In the genomic region with DNA sequence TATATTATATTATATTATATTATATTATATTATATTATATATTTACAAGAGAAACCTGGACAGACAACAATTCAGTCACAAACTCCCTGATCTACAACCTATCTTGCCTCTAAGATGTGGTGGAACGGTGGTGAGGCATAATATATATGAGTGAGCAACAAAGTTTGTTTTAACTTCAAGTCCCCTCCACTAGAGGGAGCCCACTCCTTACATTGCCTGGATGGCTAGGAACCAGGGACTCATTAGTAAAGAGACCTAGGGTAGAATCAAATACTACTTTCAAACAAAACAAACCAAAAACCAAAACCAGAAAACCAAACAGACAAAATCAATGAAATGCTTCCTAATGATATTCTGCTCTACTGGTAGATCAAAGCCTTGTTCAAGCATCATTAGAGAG, we compare ENCODE assay signal across 8 mouse cellular contexts.
DNase-seq lines count a peak whose midpoint lies in the region; ATAC-seq and TF ChIP-seq lines count a peak whose summit lies in the region.

No protein-coding gene starts in this region.

- no peak for TF ChIP-seq CTCF in liver, adult 2 months (IDR thresholded peaks at IDR 0.05; ENCODE audit: low read depth, low read length)
- peak; percentile 46 to 73 (median 57) for TF ChIP-seq CTCF in MEL (IDR thresholded peaks at IDR 0.05 in 2 of 3, conservative IDR thresholded peaks at IDR 0.05 in 1 of 3; ENCODE audit: control insufficient read depth in 1 of 3, insufficient read depth in 1 of 3, low read depth in 2 of 3, low read length in 3 of 3, poor library complexity in 1 of 3, severe bottlenecking in 1 of 3)

- no peaks in the 10 kb centered on the region for H3K9me3 ChIP-seq in forebrain, embryonic 12.5 days
- no peaks in the 10 kb centered on the region for H3K9me3 ChIP-seq in forebrain, embryonic 11.5 days (ENCODE audit: control insufficient read depth, low read length)
- H3K9me3 ChIP-seq in liver, embryonic 11.5 days (ENCODE audit: control insufficient read depth, low read length), result no peaks in the 10 kb centered on the region
- no peaks in the 10 kb centered on the region for H3K9me3 ChIP-seq in MEL (replicated peaks; ENCODE audit: insufficient read depth, low read length)

- TF ChIP-seq EP300 in MEL (IDR thresholded peaks at IDR 0.05; ENCODE audit: low read depth in 1 of 2, low read length in 2 of 2), result no peak

- H3K36me3 ChIP-seq in forebrain, embryonic 12.5 days (replicated peaks), result no peaks in the 10 kb centered on the region
- H3K36me3 ChIP-seq in forebrain, embryonic 11.5 days (ENCODE audit: control insufficient read depth, insufficient read depth, low read length), result no peaks in the 10 kb centered on the region
- H3K36me3 ChIP-seq in liver, adult 2 months (ENCODE audit: control insufficient read depth, insufficient read depth, low read length), result no peaks in the 10 kb centered on the region
- H3K36me3 ChIP-seq in liver, embryonic 11.5 days (ENCODE audit: control insufficient read depth, insufficient read depth, low read length), result no peaks in the 10 kb centered on the region
- H3K36me3 ChIP-seq in MEL (ENCODE audit: control insufficient read depth in 1 of 2, insufficient read depth in 2 of 2, low read length in 2 of 2), result no peaks in the 10 kb centered on the region

- ATAC-seq in forebrain, embryonic 12.5 days (ENCODE audit: low FRiP score), result 0 out of 2 replicates have a peak, but pooled peaks have one; percentile 41
- ATAC-seq in forebrain, embryonic 11.5 days (replicated peaks; ENCODE audit: low FRiP score), result no peak
- no peak for ATAC-seq in liver, embryonic 11.5 days (replicated peaks; ENCODE audit: low FRiP score)

- no peak for DNase-seq in forebrain, embryonic 11.5 days (ENCODE audit: low spot score)
- DNase-seq in liver, adult 2 months (ENCODE audit: extremely low read depth, low read depth, low spot score), result peak; percentile 21
- no peak for DNase-seq in liver, embryonic 11.5 days (ENCODE audit: low spot score)
- DNase-seq in MEL (ENCODE audit: low read depth, low spot score), result peak; percentile 58
- peak; percentile 5 for DNase-seq in kidney, postnatal 14 days
- no peak for DNase-seq in thymus, postnatal 0 days (ENCODE audit: low spot score)
- no peak for DNase-seq in urinary bladder, postnatal 14 days (ENCODE audit: low spot score)

- peak; percentile 78 for TF ChIP-seq RAD21 in MEL (IDR thresholded peaks at IDR 0.05; ENCODE audit: low read depth, low read length)

- H3K79me2 ChIP-seq in liver, adult 2 months (ENCODE audit: control insufficient read depth, insufficient read depth, low read length), result no peaks in the 10 kb centered on the region
- H3K79me2 ChIP-seq in MEL (ENCODE audit: control insufficient read depth, insufficient read depth, low read length, poor library complexity), result no peaks in the 10 kb centered on the region

- H3K9ac ChIP-seq in forebrain, embryonic 12.5 days, result no peak overlapping the region
- no peak overlapping the region for H3K9ac ChIP-seq in forebrain, embryonic 11.5 days (ENCODE audit: low read length)
- no peak overlapping the region for H3K9ac ChIP-seq in liver, adult 2 months (ENCODE audit: low read depth, low read length)
- H3K9ac ChIP-seq in liver, embryonic 11.5 days (ENCODE audit: low read depth, low read length), result no peak overlapping the region
- H3K9ac ChIP-seq in MEL (ENCODE audit: control insufficient read depth, low read depth, low read length, poor library complexity, severe bottlenecking), result no peak overlapping the region

- no peaks in the 10 kb centered on the region for H3K27me3 ChIP-seq in forebrain, embryonic 12.5 days
- H3K27me3 ChIP-seq in forebrain, embryonic 11.5 days (ENCODE audit: control insufficient read depth, insufficient read depth, low read length), result no peaks in the 10 kb centered on the region
- no peaks in the 10 kb centered on the region; the same call in 1 of the 2 replicates for H3K27me3 ChIP-seq in liver, adult 2 months (ENCODE audit: control insufficient read depth, insufficient read depth, low read length)
- H3K27me3 ChIP-seq in liver, embryonic 11.5 days (replicated peaks; ENCODE audit: control insufficient read depth, insufficient read depth, low read length), result no peaks in the 10 kb centered on the region
- no peaks in the 10 kb centered on the region for H3K27me3 ChIP-seq in MEL (ENCODE audit: control insufficient read depth in 1 of 2, insufficient read depth in 2 of 2, low read length in 2 of 2)

- 58% methylated on average over 1 of the region's 1 CpGs for WGBS in forebrain, embryonic 12.5 days
- WGBS in forebrain, embryonic 11.5 days, result 50% methylated on average over 1 of the region's 1 CpGs
- 32% methylated on average over 1 of the region's 1 CpGs for WGBS in liver, adult 2 months
- WGBS in liver, embryonic 11.5 days, result 26% methylated on average over 1 of the region's 1 CpGs

- no peak overlapping the region for H3K27ac ChIP-seq in forebrain, embryonic 12.5 days
- no peak overlapping the region for H3K27ac ChIP-seq in forebrain, embryonic 11.5 days (ENCODE audit: low read depth, low read length)
- no peak overlapping the region for H3K27ac ChIP-seq in liver, adult 2 months (replicated peaks; ENCODE audit: insufficient read depth, low read depth, low read length)
- no peak overlapping the region for H3K27ac ChIP-seq in liver, embryonic 11.5 days (ENCODE audit: low read depth, low read length)
- H3K27ac ChIP-seq in MEL (ENCODE audit: control insufficient read depth, low read depth, low read length), result no peak overlapping the region

- H3K4me3 ChIP-seq in forebrain, embryonic 12.5 days (replicated peaks), result no peak overlapping the region
- no peak overlapping the region for H3K4me3 ChIP-seq in forebrain, embryonic 11.5 days (ENCODE audit: low read depth, low read length)
- no peak overlapping the region for H3K4me3 ChIP-seq in liver, adult 2 months (ENCODE audit: insufficient read depth, low read depth, low read length)
- no peak overlapping the region for H3K4me3 ChIP-seq in liver, embryonic 11.5 days (ENCODE audit: low read depth, low read length)
- H3K4me3 ChIP-seq in MEL (ENCODE audit: control insufficient read depth in 1 of 2, insufficient read depth in 1 of 2, low read depth in 2 of 2, low read length in 2 of 2), result no peak overlapping the region

- no peak for TF ChIP-seq POLR2A in liver, adult 2 months (IDR thresholded peaks at IDR 0.05; ENCODE audit: extremely low read depth, insufficient read depth, low read length)
- TF ChIP-seq POLR2A in MEL (IDR thresholded peaks at IDR 0.05; ENCODE audit: control insufficient read depth in 1 of 2, insufficient read depth in 1 of 2, low read depth in 1 of 2, low read length in 2 of 2, poor library complexity in 1 of 2), result no peak

- no peak overlapping the region for H3K4me2 ChIP-seq in forebrain, embryonic 12.5 days
- H3K4me2 ChIP-seq in forebrain, embryonic 11.5 days (ENCODE audit: low read depth, low read length, severe bottlenecking), result no peak overlapping the region
- no peak overlapping the region for H3K4me2 ChIP-seq in liver, embryonic 11.5 days

- no peaks in the 10 kb centered on the region for H3K4me1 ChIP-seq in forebrain, embryonic 12.5 days
- no peaks in the 10 kb centered on the region for H3K4me1 ChIP-seq in forebrain, embryonic 11.5 days (replicated peaks; ENCODE audit: control insufficient read depth, insufficient read depth, low read length)
- H3K4me1 ChIP-seq in liver, adult 2 months (ENCODE audit: control insufficient read depth, insufficient read depth, low read length), result no peaks in the 10 kb centered on the region
- H3K4me1 ChIP-seq in liver, embryonic 11.5 days (replicated peaks; ENCODE audit: control insufficient read depth, insufficient read depth, low read length), result no peaks in the 10 kb centered on the region
- no peaks in the 10 kb centered on the region for H3K4me1 ChIP-seq in MEL (ENCODE audit: control insufficient read depth in 1 of 2, insufficient read depth in 2 of 2, low read length in 2 of 2)

TF ChIP-seq in MEL, 35 proteins besides CTCF, POLR2A, EP300 and RAD21:
- TF ChIP-seq MYB (IDR thresholded peaks at IDR 0.05; ENCODE audit: low read depth, low read length) (no peak), POLR2AphosphoS5 (IDR thresholded peaks at IDR 0.05; ENCODE audit: borderline replicate concordance, low read depth, low read length) (no peak), BHLHE40 (IDR thresholded peaks at IDR 0.05; ENCODE audit: borderline replicate concordance, low read depth, low read length) (no peak), UBTF (IDR thresholded peaks at IDR 0.05; ENCODE audit: borderline replicate concordance, insufficient read depth, low read depth, low read length) (no peak), GATA1 (IDR thresholded peaks at IDR 0.05; ENCODE audit: low read depth, low read length) (no peak), ELF1 (IDR thresholded peaks at IDR 0.05; ENCODE audit: low read depth, low read length) (no peak), ZC3H11A (IDR thresholded peaks at IDR 0.05; ENCODE audit: low read depth, low read length) (peak; percentile 84), JUND (IDR thresholded peaks at IDR 0.05; ENCODE audit: low read depth, low read length) (no peak), MAZ (IDR thresholded peaks at IDR 0.05; ENCODE audit: low read depth, low read length) (no peak), SMC3 (IDR thresholded peaks at IDR 0.05; ENCODE audit: low read depth, low read length) (peak; percentile 77)

Comparison
In these comparisons a context has a peak if more than half of its experiments do, and no peak if none do; other contexts are left out.
1. DNase-seq: peak in liver, adult 2 months (single experiment), MEL (single experiment) and kidney, postnatal 14 days (single experiment); none in forebrain, embryonic 11.5 days (single experiment), liver, embryonic 11.5 days (single experiment), thymus, postnatal 0 days (single experiment) and urinary bladder, postnatal 14 days (single experiment).